Mouse (Mus musculus) liver, embryonic 15.5 days (tissue): ENCODE data around the gene Ikzf3. TPM values are rescaled to one million over a fixed set of nuclear protein-coding genes. Genes with fewer than 3 reads are reported as not detected.

ENCODE experiments used
- ATAC-seq: fragments of 200-750 bp; cut with Nextera tagmentation; 2 replicates; pipeline ENCODE4 v1.8.0; 2017; ENCODE audit warnings: moderate number of reproducible peaks, mild to moderate bottlenecking, moderate library complexity; ENCODE audit not compliant: insufficient read depth
- H3K27ac ChIP-seq: fragments of 300-500 bp; sonication (generic); replicated peaks from 2 replicates; pipeline ENCODE4 v1.5.1; 2015; ENCODE audit warnings: mild to moderate bottlenecking, inconsistent platforms
- H3K27me3 ChIP-seq: fragments of 300-500 bp; sonication (generic); 2 replicates; pipeline ENCODE4 v1.6.1; 2015; ENCODE audit warnings: mild to moderate bottlenecking, inconsistent platforms
- H3K36me3 ChIP-seq: fragments of 300-500 bp; sonication (generic); replicated peaks from 2 replicates; pipeline ENCODE4 v1.6.1; 2015; ENCODE audit warnings: moderate library complexity, mild to moderate bottlenecking, inconsistent platforms
- H3K4me1 ChIP-seq: fragments of 300-500 bp; sonication (generic); replicated peaks from 2 replicates; pipeline ENCODE4 v1.6.1; 2015; ENCODE audit warnings: inconsistent platforms
- H3K4me2 ChIP-seq: fragments of 300-500 bp; sonication (generic); 2 replicates; pipeline ENCODE4 v1.6.1; 2015; ENCODE audit warnings: moderate library complexity, mild to moderate bottlenecking, inconsistent platforms
- H3K4me3 ChIP-seq: fragments of 300-500 bp; sonication (generic); replicated peaks from 2 replicates; pipeline ENCODE4 v1.5.1; 2015; ENCODE audit warnings: mild to moderate bottlenecking, inconsistent platforms
- H3K9ac ChIP-seq: fragments of 300-500 bp; sonication (generic); 2 replicates; pipeline ENCODE4 v1.6.1; 2015; ENCODE audit warnings: moderate library complexity, mild to moderate bottlenecking, inconsistent platforms
- H3K9me3 ChIP-seq: fragments of 300-500 bp; sonication (generic); replicated peaks from 2 replicates; pipeline ENCODE4 v1.6.1; 2016; ENCODE audit warnings: inconsistent platforms
- WGBS: fragments of 180-500 bp; shearing (Covaris S2); methylation state at CpG from one replicate; pipeline ENCODE4 v1.1.7; 2015; ENCODE audit warnings: mixed read lengths; ENCODE audit not compliant: insufficient replicate concordance; 5-methylcytosine and 5-hydroxymethylcytosine counted together
- polyA plus RNA-seq: library from polyadenylated mRNA; unstranded; fragments of >200 nt; fragmentation: Nextera tagmentation; extraction: Ambion mirVana; gene quantifications from 2 replicates; pipeline ENCODE4 v1.2.1, GENCODE M21; 2015

The Ikzf3 gene
- 0.10 and 0.13 TPM in 2 replicates for polyA plus RNA-seq

GRCm38 (mm10) chr11:98545711-98546231, at the start of gene Ikzf3:
TSS of gene Ikzf3 (minus strand) at chr11:98546031.
- Histone ChIP-seq H3K36me3 (no peaks in the 10 kb centered on the region), H3K27me3 (peaks cover 98% of the 10 kb centered on the region), H3K9ac (no peak within 1 kb of the TSS), H3K27ac (no peak within 1 kb of the TSS), H3K4me3 (peak within 1 kb of the TSS; percentile 41), H3K4me1 (peaks cover 14% of the 10 kb centered on the region), H3K9me3 (no peaks in the 10 kb centered on the region; the same call in 1 of the 2 replicates), H3K4me2 (peak within 1 kb of the TSS; percentile 57)
- no peak for ATAC-seq
- WGBS: 1% methylated on average over 58 of the region's 58 CpGs

DNA sequence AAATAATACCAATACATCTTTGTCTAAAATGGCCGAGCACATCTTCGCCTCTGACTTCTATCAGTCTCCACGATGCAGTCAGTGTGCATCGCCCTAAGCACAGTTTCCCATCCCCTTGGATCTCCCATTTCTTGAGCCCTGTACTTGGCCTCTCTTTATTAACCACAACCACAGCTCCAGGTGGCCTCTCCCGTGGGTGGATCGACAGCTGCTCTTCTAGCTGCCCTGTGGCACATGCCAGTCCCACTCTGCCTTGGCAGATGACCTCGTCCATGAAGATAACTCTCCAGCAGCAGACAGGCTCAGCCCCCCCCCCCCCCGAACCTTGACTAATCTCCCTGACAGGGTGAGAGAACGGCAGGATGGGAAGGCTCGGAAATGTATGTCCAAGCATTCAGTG, 49.6 kb upstream of the Ikzf3 start:
- 46% methylated on average over 10 of the region's 10 CpGs for WGBS
- no peak for ATAC-seq

DNA sequence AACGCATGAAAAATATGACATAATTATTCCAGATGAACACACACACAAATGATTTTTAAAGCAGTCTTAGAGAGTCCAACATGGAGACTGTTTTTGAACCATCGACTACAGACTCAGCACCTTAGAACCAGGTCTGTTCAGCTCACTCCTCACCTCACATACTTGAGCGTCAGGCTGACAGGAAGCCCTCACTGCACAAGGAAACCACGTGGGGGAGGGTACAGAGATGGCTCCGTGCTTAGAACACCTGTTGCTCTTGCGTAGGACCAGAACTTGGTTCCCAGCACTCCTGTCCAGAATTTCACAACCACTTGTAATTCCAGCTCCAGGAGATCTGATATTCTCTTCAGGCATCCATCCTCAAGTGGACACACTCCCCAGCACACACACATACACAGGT, 49.2 kb upstream of the Ikzf3 start:
- H3K4me3 ChIP-seq: no peak overlapping the region
- no peaks in the 10 kb centered on the region for H3K9me3 ChIP-seq
- no peak overlapping the region for H3K4me2 ChIP-seq
- no peak overlapping the region for H3K9ac ChIP-seq
- WGBS: 45% methylated on average over 6 of the region's 6 CpGs
- peaks cover 42% of the 10 kb centered on the region for H3K27me3 ChIP-seq
- peaks cover 20% of the 10 kb centered on the region for H3K4me1 ChIP-seq
- H3K36me3 ChIP-seq: no peaks in the 10 kb centered on the region
- ATAC-seq: no peak
- no peak overlapping the region for H3K27ac ChIP-seq

More for the DNA sequence above, 49.6 kb upstream of the Ikzf3 start:
- no peaks in the 10 kb centered on the region for H3K9me3 ChIP-seq
- H3K4me1 ChIP-seq: peaks cover 19% of the 10 kb centered on the region
- H3K36me3 ChIP-seq: no peaks in the 10 kb centered on the region
- H3K27me3 ChIP-seq: peaks cover 46% of the 10 kb centered on the region
- no peak overlapping the region for H3K4me3 ChIP-seq
- no peak overlapping the region for H3K4me2 ChIP-seq
- H3K27ac ChIP-seq: no peak overlapping the region
- H3K9ac ChIP-seq: no peak overlapping the region

GRCm38 (mm10) chr11:98590548-98591445, 45.0 kb upstream of the Ikzf3 start:
- WGBS: 70% methylated on average over 19 of the region's 19 CpGs
- no peak for ATAC-seq
- Histone ChIP-seq H3K36me3 (no peaks in the 10 kb centered on the region), H3K4me3 (no peak overlapping the region), H3K4me2 (no peak overlapping the region), H3K27ac (no peak overlapping the region), H3K27me3 (peaks cover 17% of the 10 kb centered on the region), H3K9ac (no peak overlapping the region), H3K9me3 (no peaks in the 10 kb centered on the region), H3K4me1 (peaks cover 52% of the 10 kb centered on the region)

GRCm38 (mm10) chr11:98589306-98589705, 43.5 kb upstream of the Ikzf3 start:
- Histone ChIP-seq H3K4me1 (peaks cover 67% of the 10 kb centered on the region), H3K27ac (peak overlapping the region; percentile 100), H3K27me3 (peaks cover 12% of the 10 kb centered on the region), H3K9ac (no peak overlapping the region), H3K9me3 (no peaks in the 10 kb centered on the region), H3K4me2 (peak overlapping the region; percentile 84), H3K36me3 (peaks cover 2% of the 10 kb centered on the region; the same call in 1 of the 2 replicates), H3K4me3 (no peak overlapping the region)
- 51% methylated on average over 8 of the region's 8 CpGs for WGBS
- ATAC-seq: no peak

- Histone ChIP-seq H3K4me3 (peak overlapping the region; percentile 71), H3K9me3 (no peaks in the 10 kb centered on the region), H3K9ac (peak overlapping the region; percentile 53; the same call in 1 of the 2 replicates), H3K27ac (peak overlapping the region; percentile 100), H3K4me2 (peak overlapping the region; percentile 84), H3K27me3 (peaks cover 7% of the 10 kb centered on the region; the same call in 1 of the 2 replicates), H3K4me1 (peaks cover 72% of the 10 kb centered on the region), H3K36me3 (peaks cover 7% of the 10 kb centered on the region; the same call in 1 of the 2 replicates)
- 48% methylated on average over 6 of the region's 6 CpGs for WGBS
- ATAC-seq: no peak
Observed at GRCm38 (mm10) chr11:98588833-98589281, 43.0 kb upstream of the Ikzf3 start.

DNA sequence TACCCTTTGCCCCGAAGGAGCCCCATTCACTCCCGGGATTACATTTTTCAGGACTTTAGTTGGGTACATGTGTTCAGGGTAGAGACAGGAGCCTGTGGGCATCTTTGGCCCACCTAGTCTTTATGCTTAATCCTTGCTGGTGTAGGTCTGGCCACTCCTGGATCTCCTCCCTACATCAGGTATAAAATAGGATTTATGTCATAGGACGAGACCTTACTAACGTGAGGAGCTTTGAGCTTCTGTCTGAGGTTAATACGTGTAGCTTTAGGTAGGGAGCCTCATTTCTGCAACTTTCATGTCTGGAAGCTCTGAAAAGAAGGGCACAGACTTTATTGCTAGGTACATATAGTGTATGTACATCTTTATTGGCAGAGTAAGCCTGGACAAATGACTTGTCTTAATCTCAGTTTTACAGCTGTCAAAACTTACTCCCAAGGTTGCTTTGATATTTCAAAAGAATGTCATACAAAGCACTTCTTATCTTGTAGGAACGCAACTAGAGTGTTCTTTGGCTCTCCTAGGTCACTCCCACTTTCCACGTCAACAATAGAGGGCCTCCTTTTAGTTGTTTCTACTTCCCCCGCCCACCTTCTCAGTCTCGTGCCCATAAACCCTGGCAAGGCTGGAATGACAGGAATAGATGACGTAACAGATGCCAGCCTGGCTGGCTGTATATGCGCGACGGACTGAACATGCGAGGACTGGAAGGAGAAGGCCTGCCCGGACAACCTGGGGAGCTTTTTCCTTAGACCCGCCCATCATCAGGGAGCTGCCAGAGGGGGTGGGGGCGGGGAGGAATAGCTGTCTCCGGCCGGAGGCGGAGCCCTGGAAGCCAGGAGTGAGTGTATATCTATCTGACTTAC, 42.1 kb upstream of the Ikzf3 start:
- 7% methylated on average over 20 of the region's 20 CpGs for WGBS
- Histone ChIP-seq H3K27me3 (peaks cover 7% of the 10 kb centered on the region; the same call in 1 of the 2 replicates), H3K4me3 (peak overlapping the region; percentile 71), H3K4me2 (peak overlapping the region; percentile 84), H3K9me3 (no peaks in the 10 kb centered on the region), H3K4me1 (peaks cover 81% of the 10 kb centered on the region), H3K9ac (peak overlapping the region; percentile 53), H3K27ac (peak overlapping the region; percentile 100), H3K36me3 (peaks cover 9% of the 10 kb centered on the region; the same call in 1 of the 2 replicates)
- peak; percentile 60 for ATAC-seq

DNA sequence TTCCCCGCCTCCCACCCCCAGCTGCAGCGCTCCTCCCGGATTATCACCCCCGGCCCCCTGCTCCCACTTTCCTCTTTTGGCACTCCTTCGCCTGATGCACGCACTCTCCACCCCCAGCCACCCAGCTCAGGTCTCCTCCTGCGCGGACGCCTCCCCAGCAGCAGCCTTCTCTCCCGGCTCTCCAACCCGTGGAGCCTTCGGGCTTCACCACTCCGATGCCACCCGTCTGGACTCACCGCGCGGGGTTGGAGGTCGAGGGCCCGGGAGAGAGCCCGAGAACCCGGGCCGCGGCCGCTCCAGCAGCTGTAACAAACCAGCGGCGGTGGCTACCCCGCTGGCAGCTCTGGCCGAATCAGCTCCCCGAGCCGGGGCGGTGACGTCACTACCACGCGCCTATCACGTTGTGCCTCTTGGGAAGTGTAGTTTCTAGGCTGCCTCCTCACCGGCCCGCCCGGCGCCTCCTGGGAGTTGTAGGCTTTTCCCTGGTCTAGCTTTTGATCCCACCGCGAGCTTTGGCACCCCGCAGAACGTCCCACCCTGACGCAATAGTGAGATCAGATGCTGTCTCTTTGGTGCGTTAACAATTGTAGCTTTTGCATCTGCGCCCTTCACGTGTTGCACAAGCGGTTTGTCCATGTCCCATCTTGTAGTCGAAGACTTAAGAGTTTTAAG, 41.2 kb upstream of the Ikzf3 start, which contains the start of gene Ormdl3:
Gene Ormdl3, minus strand, starts transcription at position 477 of the 672 bp plus-strand sequence.
- peak within 1 kb of the TSS; percentile 100 for H3K27ac ChIP-seq
- H3K4me1 ChIP-seq: peaks cover 82% of the 10 kb centered on the region
- H3K36me3 ChIP-seq: peaks cover 16% of the 10 kb centered on the region
- H3K4me3 ChIP-seq: peak within 1 kb of the TSS; percentile 71
- no peaks in the 10 kb centered on the region for H3K27me3 ChIP-seq
- ATAC-seq: peak; percentile 67
- H3K9me3 ChIP-seq: no peaks in the 10 kb centered on the region
- WGBS: under 1% methylated on average over 49 of the region's 49 CpGs
- H3K4me2 ChIP-seq: peak within 1 kb of the TSS; percentile 84
- peak within 1 kb of the TSS; percentile 77 for H3K9ac ChIP-seq

GRCm38 (mm10) chr11:98586087-98586891, 40.5 kb upstream of the Ikzf3 start:
- H3K4me2 ChIP-seq: peak overlapping the region; percentile 84
- H3K4me3 ChIP-seq: peak overlapping the region; percentile 71
- no peaks in the 10 kb centered on the region for H3K27me3 ChIP-seq
- peak overlapping the region; percentile 77 for H3K9ac ChIP-seq
- peaks cover 83% of the 10 kb centered on the region for H3K4me1 ChIP-seq
- no peaks in the 10 kb centered on the region for H3K9me3 ChIP-seq
- ATAC-seq: no peak
- 1% methylated on average over 22 of the region's 22 CpGs for WGBS
- peak overlapping the region; percentile 100 for H3K27ac ChIP-seq
- H3K36me3 ChIP-seq: peaks cover 18% of the 10 kb centered on the region
